10 mouse cellular contexts compared by ENCODE assay signal in the genomic region with DNA sequence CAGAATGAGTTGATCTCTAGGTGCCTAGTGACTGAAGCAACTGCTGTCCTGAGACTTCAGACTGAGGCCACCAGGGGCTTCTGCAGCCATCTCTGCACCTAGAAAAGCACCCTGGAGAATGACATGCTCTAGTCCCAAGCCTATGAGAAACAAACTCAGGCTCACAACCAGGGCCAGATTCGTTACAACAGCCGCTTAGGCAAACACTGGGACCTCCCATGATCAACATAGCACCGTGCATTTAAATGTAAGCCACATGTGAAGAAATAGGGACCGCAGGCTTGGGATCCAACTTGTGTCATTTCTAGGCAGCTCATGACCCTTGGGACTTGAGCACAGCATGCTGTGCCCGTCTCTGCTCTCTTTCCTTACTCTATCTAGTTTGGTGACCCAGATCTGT. TPM values are rescaled to one million over a fixed set of nuclear protein-coding genes. Genes with fewer than 3 reads are reported as not detected.
DNase-seq lines count a peak whose midpoint lies in the region; ATAC-seq and TF ChIP-seq lines count a peak whose summit lies in the region.
"Had no signal": no experiment of that assay in that cellular context is flagged by ENCODE, and none has a peak within 500 bp of the region (broad histone marks: within the 10 kb centered on the region; RNA-seq: fewer than 3 reads in every experiment).

No protein-coding gene starts in this region.

- H3ac ChIP-seq in myocyte (ENCODE audit: control insufficient read depth, insufficient read length): no peak overlapping the region

- peak overlapping the region; percentile 23; the same call in 1 of the 2 replicates for H3K4me2 ChIP-seq in kidney, postnatal 0 days (ENCODE audit: low read length)
- H3K4me2 ChIP-seq in embryonic facial prominence, embryonic 15.5 days (replicated peaks): peak overlapping the region; percentile 28; the same call in 1 of the 2 replicates
- peak overlapping the region; percentile 81 for H3K4me2 ChIP-seq in hindbrain, embryonic 14.5 days (replicated peaks)
- H3K4me2 ChIP-seq in myocyte (ENCODE audit: low read depth): peak overlapping the region; percentile 86

- H3K36me3 ChIP-seq in kidney, postnatal 0 days (ENCODE audit: insufficient read depth, low read length): no peaks in the 10 kb centered on the region
- no peaks in the 10 kb centered on the region for H3K36me3 ChIP-seq in embryonic facial prominence, embryonic 15.5 days
- H3K36me3 ChIP-seq in hindbrain, embryonic 14.5 days (replicated peaks; ENCODE audit: control insufficient read depth, insufficient read depth): 0 out of 2 replicates have a peak, but pooled peaks cover 4% of the 10 kb centered on the region
- H3K36me3 ChIP-seq in myocyte (ENCODE audit: control insufficient read depth, insufficient read depth): no peaks in the 10 kb centered on the region

- no peaks in the 10 kb centered on the region for H3K27me3 ChIP-seq in kidney, postnatal 0 days (ENCODE audit: insufficient read depth, low read length)
- H3K27me3 ChIP-seq in embryonic facial prominence, embryonic 15.5 days: no peaks in the 10 kb centered on the region
- H3K27me3 ChIP-seq in hindbrain, embryonic 14.5 days (ENCODE audit: control insufficient read depth, insufficient read depth, low read length): no peaks in the 10 kb centered on the region
- no peaks in the 10 kb centered on the region for H3K27me3 ChIP-seq in myocyte (ENCODE audit: control insufficient read depth, insufficient read depth, insufficient read length)

- no peaks in the 10 kb centered on the region for H3K9me3 ChIP-seq in kidney, postnatal 0 days (replicated peaks; ENCODE audit: low read length)
- H3K9me3 ChIP-seq in embryonic facial prominence, embryonic 15.5 days (replicated peaks): no peaks in the 10 kb centered on the region
- H3K9me3 ChIP-seq in hindbrain, embryonic 14.5 days (ENCODE audit: control insufficient read depth, low read length): no peaks in the 10 kb centered on the region

- no peak overlapping the region for H3K4me3 ChIP-seq in kidney, postnatal 0 days (replicated peaks; ENCODE audit: low read depth, low read length)
- H3K4me3 ChIP-seq in embryonic facial prominence, embryonic 15.5 days (replicated peaks): no peak overlapping the region
- H3K4me3 ChIP-seq in hindbrain, embryonic 14.5 days (replicated peaks; ENCODE audit: low read length): peak overlapping the region; percentile 45
- H3K4me3 ChIP-seq in myocyte: no peak overlapping the region

- no peak for DNase-seq in kidney, postnatal 0 days (ENCODE audit: low spot score)
- DNase-seq in kidney, adult 9 months: no peak
- no peak for DNase-seq in hindbrain, embryonic 14.5 days (ENCODE audit: low spot score)
- DNase-seq in gastrocnemius, adult 18-20 months (ENCODE audit: low spot score): no peak
- no peak for DNase-seq in kidney, adult 8-10 months
- DNase-seq: heart, adult 18-20 months; thymus, postnatal 25 days had no signal

- H3K27ac ChIP-seq in kidney, postnatal 0 days: peak overlapping the region; percentile 60
- peak overlapping the region; percentile 84 for H3K27ac ChIP-seq in embryonic facial prominence, embryonic 15.5 days (replicated peaks)
- peak overlapping the region; percentile 82 for H3K27ac ChIP-seq in hindbrain, embryonic 14.5 days
- H3K27ac ChIP-seq: liver, embryonic 14.5 days had no signal

- peaks cover 60% of the 10 kb centered on the region for H3K79me2 ChIP-seq in myocyte (ENCODE audit: control insufficient read depth, insufficient read depth)

- 74% methylated on average over 5 of the region's 5 CpGs for WGBS in kidney, postnatal 0 days
- WGBS in embryonic facial prominence, embryonic 15.5 days: 50% methylated on average over 5 of the region's 5 CpGs
- 83% methylated on average over 5 of the region's 5 CpGs for WGBS in hindbrain, embryonic 14.5 days

- no peak overlapping the region for H3K9ac ChIP-seq in kidney, postnatal 0 days (ENCODE audit: low read depth, low read length)
- no peak overlapping the region for H3K9ac ChIP-seq in embryonic facial prominence, embryonic 15.5 days
- H3K9ac ChIP-seq in hindbrain, embryonic 14.5 days: peak overlapping the region; percentile 76; the same call in 1 of the 2 replicates
- H3K9ac ChIP-seq: liver, embryonic 14.5 days had no signal

- peaks cover 54% of the 10 kb centered on the region for H3K4me1 ChIP-seq in kidney, postnatal 0 days (replicated peaks; ENCODE audit: insufficient read depth, low read length)
- H3K4me1 ChIP-seq in embryonic facial prominence, embryonic 15.5 days: peaks cover 80% of the 10 kb centered on the region
- H3K4me1 ChIP-seq in hindbrain, embryonic 14.5 days (replicated peaks; ENCODE audit: control insufficient read depth, insufficient read depth, low read length): peaks cover 64% of the 10 kb centered on the region

- TF ChIP-seq CTCF in kidney, postnatal 0 days (IDR thresholded peaks at IDR 0.05; ENCODE audit: low read depth): no peak

- no peak for ATAC-seq in kidney, postnatal 0 days (replicated peaks; ENCODE audit: low FRiP score, low read depth)
- ATAC-seq in embryonic facial prominence, embryonic 15.5 days (ENCODE audit: insufficient number of reproducible peaks, low FRiP score, low TSS enrichment, low read depth): no peak
- no peak for ATAC-seq in hindbrain, embryonic 14.5 days (ENCODE audit: low FRiP score)

- TF ChIP-seq POLR2A in myocyte (IDR thresholded peaks at IDR 0.05; ENCODE audit: insufficient read length, low read depth): no peak

TF ChIP-seq in myocyte, 11 proteins besides CTCF, POLR2A, EP300 and RAD21:
- TF ChIP-seq MAX (IDR thresholded peaks at IDR 0.05; ENCODE audit: low read depth) (no peak), TCF3 (IDR thresholded peaks at IDR 0.05; ENCODE audit: insufficient read length, low read depth) (no peak), USF1 (IDR thresholded peaks at IDR 0.05; ENCODE audit: low read depth) (no peak), E2F4 (IDR thresholded peaks at IDR 0.05; ENCODE audit: insufficient read depth) (no peak), SRF (IDR thresholded peaks at IDR 0.05; ENCODE audit: control insufficient read depth, insufficient read length, low read depth) (no peak), POLR2AphosphoS2 (IDR thresholded peaks at IDR 0.05; ENCODE audit: insufficient read length, low read depth) (no peak), MYOD1 (IDR thresholded peaks at IDR 0.05; ENCODE audit: control insufficient read depth in 1 of 3, insufficient read length in 2 of 3, low read depth in 2 of 3) (no peak), TCF12 (IDR thresholded peaks at IDR 0.05; ENCODE audit: insufficient read depth, poor library complexity, severe bottlenecking) (no peak), REST (IDR thresholded peaks at IDR 0.05; ENCODE audit: insufficient read depth, insufficient read length) (no peak), CEBPB (IDR thresholded peaks at IDR 0.05; ENCODE audit: insufficient read depth, poor library complexity, severe bottlenecking) (no peak), MYOG (IDR thresholded peaks at IDR 0.05; ENCODE audit: control insufficient read depth in 1 of 3, insufficient read depth in 1 of 3, insufficient read length in 2 of 3, low read depth in 2 of 3) (no peak)

RNA-seq across cellular contexts. Expression of a gene that starts 22.5 kb away (rescaled TPM):
- polyA plus RNA-seq in kidney, postnatal 0 days (2015; fragmentation: Nextera tagmentation; extraction: Ambion mirVana): 4.7 TPM in 2 replicates
- polyA plus RNA-seq in embryonic facial prominence, embryonic 15.5 days (2015; fragmentation: Nextera tagmentation; extraction: Ambion mirVana): 6.2 and 6.5 TPM in 2 replicates
- 5.3 TPM in 2 replicates for polyA plus RNA-seq in hindbrain, embryonic 14.5 days (2014; fragmentation: Nextera tagmentation; extraction: Ambion mirVana)
- 3.0 TPM for polyA plus RNA-seq in myocyte (2012; fragmentation: generic; extraction: Trizol)
- 1 to 10 TPM; 2.6 to 3.0 TPM for total RNA-seq in gastrocnemius, adult 18-20 months (2021)

RNA-seq across cellular contexts. Expression of a gene that starts 23.5 kb away (rescaled TPM):
- polyA plus RNA-seq in kidney, postnatal 0 days (2015; fragmentation: Nextera tagmentation; extraction: Ambion mirVana): 15.0 and 16.9 TPM in 2 replicates
- 20.8 and 22.1 TPM in 2 replicates for polyA plus RNA-seq in embryonic facial prominence, embryonic 15.5 days (2015; fragmentation: Nextera tagmentation; extraction: Ambion mirVana)
- polyA plus RNA-seq in hindbrain, embryonic 14.5 days (2014; fragmentation: Nextera tagmentation; extraction: Ambion mirVana): 39.2 and 42.9 TPM in 2 replicates
- 9.5 TPM for polyA plus RNA-seq in myocyte (2012; fragmentation: generic; extraction: Trizol)
- 100 to 1,000 TPM in 1 of 2 experiments, 10 to 100 TPM in 1; 47.6 to 217 TPM for total RNA-seq in gastrocnemius, adult 18-20 months (2021)

RNA-seq across cellular contexts. Expression of a gene that starts 32.0 kb away (rescaled TPM):
- 44.1 and 44.8 TPM in 2 replicates for polyA plus RNA-seq in kidney, postnatal 0 days (2015; fragmentation: Nextera tagmentation; extraction: Ambion mirVana)
- 28.3 and 29.8 TPM in 2 replicates for polyA plus RNA-seq in embryonic facial prominence, embryonic 15.5 days (2015; fragmentation: Nextera tagmentation; extraction: Ambion mirVana)
- 58.1 and 58.9 TPM in 2 replicates for polyA plus RNA-seq in hindbrain, embryonic 14.5 days (2014; fragmentation: Nextera tagmentation; extraction: Ambion mirVana)
- polyA plus RNA-seq in myocyte (2012; fragmentation: generic; extraction: Trizol): 50.6 TPM
- total RNA-seq in gastrocnemius, adult 18-20 months (2021): 10 to 100 TPM; 37.1 to 43.0 TPM

RNA-seq across cellular contexts. Expression of a gene that starts 39.7 kb away (rescaled TPM):
- polyA plus RNA-seq in kidney, postnatal 0 days (2015; fragmentation: Nextera tagmentation; extraction: Ambion mirVana): 43.5 and 50.3 TPM in 2 replicates
- 5.6 and 6.5 TPM in 2 replicates for polyA plus RNA-seq in embryonic facial prominence, embryonic 15.5 days (2015; fragmentation: Nextera tagmentation; extraction: Ambion mirVana)
- polyA plus RNA-seq in hindbrain, embryonic 14.5 days (2014; fragmentation: Nextera tagmentation; extraction: Ambion mirVana): 0.78 and 1.3 TPM in 2 replicates
- 0.02 TPM for polyA plus RNA-seq in myocyte (2012; fragmentation: generic; extraction: Trizol)
- 1 to 10 TPM; 1.4 to 4.8 TPM for total RNA-seq in gastrocnemius, adult 18-20 months (2021)

RNA-seq across cellular contexts. Expression of a gene that starts 46.0 kb away (rescaled TPM):
- polyA plus RNA-seq in kidney, postnatal 0 days (2015; fragmentation: Nextera tagmentation; extraction: Ambion mirVana): 87.0 and 96.8 TPM in 2 replicates
- 71.6 and 71.9 TPM in 2 replicates for polyA plus RNA-seq in embryonic facial prominence, embryonic 15.5 days (2015; fragmentation: Nextera tagmentation; extraction: Ambion mirVana)
- polyA plus RNA-seq in hindbrain, embryonic 14.5 days (2014; fragmentation: Nextera tagmentation; extraction: Ambion mirVana): 170 and 175 TPM in 2 replicates
- 153 TPM for polyA plus RNA-seq in myocyte (2012; fragmentation: generic; extraction: Trizol)
- 10 to 100 TPM; 42.6 to 47.1 TPM for total RNA-seq in gastrocnemius, adult 18-20 months (2021)

Comparison
In these comparisons a context has a peak if more than half of its experiments do, and no peak if none do; other contexts are left out.
1. H3K4me2 ChIP-seq: peak in every context shown above with its lines; median percentile 86 in myocyte; 81 in hindbrain, embryonic 14.5 days; 28 in embryonic facial prominence, embryonic 15.5 days; 23 in kidney, postnatal 0 days.